Mouse (Mus musculus) testis, adult 2 months (tissue): ENCODE measurements around the gene Plekhg5. TPM values are rescaled to one million over a fixed set of nuclear protein-coding genes. Genes with fewer than 3 reads are reported as not detected.
A peak's percentile ranks its signal among the peaks of the same experiment; 100 is the strongest.

Experiments used
- H3K27ac ChIP-seq: fragments of 200-500 bp; 2 replicates; pipeline ENCODE4 v1.5.1; 2012; ENCODE audit warnings: low read depth, low read length; ENCODE audit not compliant: control insufficient read depth, insufficient read depth
- H3K27me3 ChIP-seq: fragments of 200-500 bp; 2 replicates; pipeline ENCODE4 v1.6.1; 2012; ENCODE audit warnings: mild to moderate bottlenecking, low read length, moderate library complexity; ENCODE audit not compliant: control insufficient read depth, insufficient read depth
- H3K36me3 ChIP-seq: fragments of 200-500 bp; 2 replicates; pipeline ENCODE4 v1.6.1; 2012; ENCODE audit warnings: mild to moderate bottlenecking, low read length; ENCODE audit not compliant: control insufficient read depth, insufficient read depth
- H3K4me1 ChIP-seq: fragments of 200-500 bp; 2 replicates; pipeline ENCODE4 v1.6.1; 2012; ENCODE audit warnings: low read length; ENCODE audit not compliant: control insufficient read depth, insufficient read depth
- H3K4me3 ChIP-seq: fragments of 200-500 bp; 2 replicates; pipeline ENCODE4 v1.5.1; 2012; ENCODE audit warnings: low read depth, mild to moderate bottlenecking, low read length, moderate library complexity, mixed read lengths; ENCODE audit not compliant: control insufficient read depth
- CTCF ChIP-seq: fragments of 200-500 bp; IDR thresholded peaks from 2 replicates; pipeline ENCODE4 v1.5.1; 2012; ENCODE audit warnings: low read depth, mild to moderate bottlenecking, inconsistent platforms, low read length, moderate library complexity; ENCODE audit not compliant: control insufficient read depth, insufficient read depth, insufficient replicate concordance
- POLR2A ChIP-seq: fragments of 200-500 bp; IDR thresholded peaks from 2 replicates; pipeline ENCODE4 v1.6.1; 2012; ENCODE audit warnings: low read depth, mild to moderate bottlenecking, inconsistent platforms, low read length, moderate library complexity; ENCODE audit not compliant: control insufficient read depth
- polyA plus RNA-seq: library from polyadenylated mRNA; depleted of rRNA; stranded (reverse); fragments of >200 nt; gene quantifications from 2 replicates; pipeline ENCODE4 v1.2.3, GENCODE M21; 2012

The Plekhg5 gene
- polyA plus RNA-seq, 1 experiment: 8.8 TPM

DNA sequence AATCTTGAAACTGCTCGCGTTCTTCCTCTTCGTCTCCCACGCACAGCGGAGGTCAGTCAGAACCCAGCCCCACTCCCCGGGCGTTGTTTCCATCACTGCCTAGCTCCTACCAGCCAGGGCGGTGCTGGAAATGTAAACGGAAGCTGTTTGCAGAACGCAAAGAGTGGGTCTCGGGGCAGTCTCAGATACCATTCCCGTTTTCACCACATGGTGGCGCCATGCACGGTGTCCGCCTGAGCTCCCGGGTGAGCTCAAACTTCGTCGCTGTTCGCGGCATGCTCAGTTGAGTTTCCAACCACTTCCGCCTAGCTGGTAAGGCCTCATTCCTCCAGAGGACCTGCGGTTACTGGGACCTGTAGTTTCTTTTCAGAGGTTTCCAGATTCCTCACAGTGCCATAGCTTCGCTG, 81.5 kb downstream of the Plekhg5 start:
- Histone ChIP-seq H3K4me1 (peaks cover 20% of the 10 kb centered on the region), H3K4me3 (peak overlapping the region; percentile 60), H3K27me3 (0 out of 2 replicates have a peak, but pooled peaks cover 2% of the 10 kb centered on the region), H3K27ac (no peak overlapping the region), H3K36me3 (no peaks in the 10 kb centered on the region)
- TF ChIP-seq POLR2A: no peak; the same call in 1 of the 2 replicates
- peak; percentile 98 for TF ChIP-seq CTCF

GRCm38 (mm10) chr4:152155019-152155418, 82.7 kb downstream of the Plekhg5 start:
- 0 out of 2 replicates have a peak, but pooled peaks cover 2% of the 10 kb centered on the region for H3K27me3 ChIP-seq
- no peak overlapping the region for H3K4me3 ChIP-seq
- no peaks in the 10 kb centered on the region for H3K36me3 ChIP-seq
- peaks cover 23% of the 10 kb centered on the region for H3K4me1 ChIP-seq
- TF ChIP-seq POLR2A: no peak
- no peak for TF ChIP-seq CTCF
- H3K27ac ChIP-seq: no peak overlapping the region

- Histone ChIP-seq H3K4me3 (peak overlapping the region; percentile 9), H3K27ac (no peak overlapping the region), H3K4me1 (peaks cover 19% of the 10 kb centered on the region), H3K27me3 (no peaks in the 10 kb centered on the region), H3K36me3 (no peaks in the 10 kb centered on the region)
- TF ChIP-seq CTCF (peak; percentile 79; the same call in 1 of the 2 replicates), POLR2A (no peak)
Observed at GRCm38 (mm10) chr4:152157779-152158584, 85.7 kb downstream of the Plekhg5 start.

DNA sequence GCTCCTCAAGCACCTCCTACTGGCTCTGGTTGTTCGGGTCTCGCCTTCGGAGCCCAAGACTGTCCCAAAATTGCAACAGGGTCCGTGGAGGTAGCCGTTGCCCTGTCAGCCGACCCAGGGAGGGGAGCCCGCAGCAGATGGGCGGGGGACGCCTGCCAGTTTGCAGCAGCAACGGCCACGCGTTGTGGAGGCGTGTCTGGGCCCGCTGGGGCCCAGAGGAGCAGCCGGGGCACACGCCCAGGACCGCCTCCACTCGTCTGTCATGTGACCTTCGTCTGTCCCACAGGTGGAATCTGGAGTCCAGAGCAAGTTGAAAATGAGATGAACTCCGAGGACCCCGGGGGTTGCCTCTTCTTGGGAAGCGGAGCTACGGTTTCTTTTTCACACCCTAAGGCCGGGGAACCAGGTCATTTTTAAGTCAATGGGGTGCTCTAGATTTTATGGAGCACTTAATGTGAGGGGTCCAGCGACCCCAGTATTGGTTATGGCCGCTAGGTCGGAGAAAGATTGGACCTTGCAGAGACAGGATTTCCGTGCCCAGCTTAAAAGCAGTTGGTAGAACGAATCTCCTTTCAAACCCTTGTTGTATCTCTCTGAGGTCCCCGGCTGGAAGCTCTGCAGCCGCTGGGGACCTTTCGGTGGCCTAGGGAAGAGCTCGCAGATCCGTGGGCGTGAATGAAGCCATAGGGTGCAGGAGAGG, 86.4 kb downstream of the Plekhg5 start, which contains the start of gene Hes2:
Gene Hes2, plus strand, starts transcription at position 283 of the 700 bp plus-strand sequence.
- no peaks in the 10 kb centered on the region for H3K27me3 ChIP-seq
- TF ChIP-seq POLR2A (no peak), CTCF (no peak)
- H3K4me3 ChIP-seq: peak within 1 kb of the TSS; percentile 9
- no peak within 1 kb of the TSS for H3K27ac ChIP-seq
- no peaks in the 10 kb centered on the region for H3K36me3 ChIP-seq
- peaks cover 13% of the 10 kb centered on the region for H3K4me1 ChIP-seq

GRCm38 (mm10) chr4:152159285-152159678, 87.0 kb downstream of the Plekhg5 start:
- no peaks in the 10 kb centered on the region for H3K27me3 ChIP-seq

GRCm38 (mm10) chr4:152160748-152161147, 88.5 kb downstream of the Plekhg5 start:
- H3K36me3 ChIP-seq: no peaks in the 10 kb centered on the region
- peaks cover 13% of the 10 kb centered on the region for H3K4me1 ChIP-seq
- H3K27ac ChIP-seq: no peak overlapping the region
- H3K27me3 ChIP-seq: no peaks in the 10 kb centered on the region
- no peak overlapping the region for H3K4me3 ChIP-seq
- TF ChIP-seq POLR2A: no peak
- no peak for TF ChIP-seq CTCF

More at GRCm38 (mm10) chr4:152159285-152159678, 87.0 kb downstream of the Plekhg5 start:
- Histone ChIP-seq H3K36me3 (no peaks in the 10 kb centered on the region), H3K4me3 (peak overlapping the region; percentile 6; the same call in 1 of the 2 replicates), H3K4me1 (peaks cover 13% of the 10 kb centered on the region), H3K27ac (no peak overlapping the region)
- no peak for TF ChIP-seq POLR2A
- no peak for TF ChIP-seq CTCF

GRCm38 (mm10) chr4:152161601-152162000, 89.3 kb downstream of the Plekhg5 start:
- H3K27ac ChIP-seq: no peak overlapping the region
- H3K4me1 ChIP-seq: peaks cover 13% of the 10 kb centered on the region
- no peaks in the 10 kb centered on the region for H3K27me3 ChIP-seq
- no peak for TF ChIP-seq POLR2A
- no peak for TF ChIP-seq CTCF
- no peak overlapping the region for H3K4me3 ChIP-seq
- no peaks in the 10 kb centered on the region for H3K36me3 ChIP-seq
